Mouse (Mus musculus) cortical plate, adult 2 months (tissue): Measurements from ENCODE around the gene Ppil3.

Source experiments
- CTCF ChIP-seq: fragments of 200-500 bp; IDR thresholded peaks from 2 replicates; pipeline ENCODE4 v1.5.1; 2011; ENCODE audit warnings: mild to moderate bottlenecking, control low read depth, low read length; ENCODE audit not compliant: insufficient read depth; ENCODE audit errors: extremely low read depth
- POLR2A ChIP-seq: fragments of 200-500 bp; IDR thresholded peaks from 2 replicates; pipeline ENCODE4 v1.6.1; 2011; ENCODE audit warnings: mild to moderate bottlenecking, low read length, control low read depth; ENCODE audit not compliant: insufficient read depth; ENCODE audit errors: extremely low read depth

DNA sequence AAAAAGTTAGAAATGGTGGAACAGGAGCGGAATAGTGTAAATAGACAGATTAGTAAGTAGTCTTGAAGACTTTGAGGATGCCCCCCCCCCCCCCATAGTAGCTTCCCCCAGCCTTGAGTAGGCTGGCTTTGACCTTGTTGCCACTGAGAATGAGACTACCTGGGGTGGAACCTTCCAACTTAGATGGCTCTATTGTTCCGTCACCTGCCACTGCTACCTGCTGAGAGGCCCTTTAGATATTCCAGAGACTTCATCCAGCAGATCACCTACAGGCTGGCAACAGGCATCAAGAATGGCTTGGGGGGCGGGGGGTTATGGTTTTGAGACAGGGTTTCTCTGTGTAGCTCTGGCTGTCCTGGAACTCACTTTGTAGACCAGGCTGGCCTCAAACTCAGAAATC is 20.7 kb downstream of the Ppil3 start:
- TF ChIP-seq CTCF, result no peak
- TF ChIP-seq POLR2A, result no peak
